Mouse (Mus musculus): ENCODE data around the gene Srsf1. TPM values are rescaled to one million over a fixed set of nuclear protein-coding genes. Genes with fewer than 3 reads are reported as not detected.

Gene Srsf1
- polyA plus RNA-seq (2012), result 15.5 and 18.3 TPM in 2 replicates

- Histone ChIP-seq H3K27me3 (ENCODE audit: control insufficient read depth) (no peaks in the 10 kb centered on the region), H3K4me1 (ENCODE audit: control insufficient read depth) (peaks cover 35% of the 10 kb centered on the region), H3K4me3 (replicated peaks) (peak within 1 kb of the TSS; percentile 100), H3K9me3 (ENCODE audit: control insufficient read depth, low read length) (no peaks in the 10 kb centered on the region), H3K36me3 (ENCODE audit: control insufficient read depth) (peaks cover 41% of the 10 kb centered on the region)
- TF ChIP-seq TAL1 (IDR thresholded peaks at IDR 0.05; ENCODE audit: low read length), result no peak
- peak; percentile 76 for TF ChIP-seq GATA1 (IDR thresholded peaks at IDR 0.05; ENCODE audit: low read length)
Observed at GRCm38 (mm10) chr11:88046944-88047794, at the start of gene Srsf1. Gene Srsf1, plus strand, starts transcription at chr11:88047373.

GRCm38 (mm10) chr11:87999751-88000150 lies 47.4 kb upstream of the Srsf1 start:
- Histone ChIP-seq H3K4me1 (ENCODE audit: control insufficient read depth) (no peaks in the 10 kb centered on the region), H3K9me3 (ENCODE audit: control insufficient read depth, low read length) (no peaks in the 10 kb centered on the region), H3K27me3 (ENCODE audit: control insufficient read depth) (no peaks in the 10 kb centered on the region), H3K36me3 (ENCODE audit: control insufficient read depth) (no peaks in the 10 kb centered on the region), H3K4me3 (replicated peaks) (no peak overlapping the region)
- TF ChIP-seq TAL1 (IDR thresholded peaks at IDR 0.05; ENCODE audit: low read length) (no peak), GATA1 (IDR thresholded peaks at IDR 0.05; ENCODE audit: low read length) (no peak)

- Histone ChIP-seq H3K4me3 (replicated peaks) (no peak overlapping the region), H3K4me1 (ENCODE audit: control insufficient read depth) (no peaks in the 10 kb centered on the region), H3K36me3 (ENCODE audit: control insufficient read depth) (no peaks in the 10 kb centered on the region), H3K9me3 (ENCODE audit: control insufficient read depth, low read length) (no peaks in the 10 kb centered on the region), H3K27me3 (ENCODE audit: control insufficient read depth) (no peaks in the 10 kb centered on the region)
- no peak for TF ChIP-seq GATA1 (IDR thresholded peaks at IDR 0.05; ENCODE audit: low read length)
- no peak for TF ChIP-seq TAL1 (IDR thresholded peaks at IDR 0.05; ENCODE audit: low read length)
Observed at GRCm38 (mm10) chr11:88002738-88003137, 44.4 kb upstream of the Srsf1 start.

- TF ChIP-seq TAL1 (IDR thresholded peaks at IDR 0.05; ENCODE audit: low read length) (no peak), GATA1 (IDR thresholded peaks at IDR 0.05; ENCODE audit: low read length) (no peak)
- Histone ChIP-seq H3K4me1 (ENCODE audit: control insufficient read depth) (no peaks in the 10 kb centered on the region), H3K4me3 (replicated peaks) (no peak overlapping the region), H3K9me3 (ENCODE audit: control insufficient read depth, low read length) (no peaks in the 10 kb centered on the region), H3K36me3 (ENCODE audit: control insufficient read depth) (no peaks in the 10 kb centered on the region), H3K27me3 (ENCODE audit: control insufficient read depth) (no peaks in the 10 kb centered on the region)
Observed at GRCm38 (mm10) chr11:88004123-88004522, 43.0 kb upstream of the Srsf1 start.

- H3K9me3 ChIP-seq (ENCODE audit: control insufficient read depth, low read length), result no peaks in the 10 kb centered on the region
- no peaks in the 10 kb centered on the region for H3K36me3 ChIP-seq (ENCODE audit: control insufficient read depth)
- H3K4me3 ChIP-seq (replicated peaks), result no peak overlapping the region
- no peak for TF ChIP-seq GATA1 (IDR thresholded peaks at IDR 0.05; ENCODE audit: low read length)
- TF ChIP-seq TAL1 (IDR thresholded peaks at IDR 0.05; ENCODE audit: low read length), result no peak
- peaks cover 9% of the 10 kb centered on the region for H3K27me3 ChIP-seq (ENCODE audit: control insufficient read depth)
- no peaks in the 10 kb centered on the region for H3K4me1 ChIP-seq (ENCODE audit: control insufficient read depth)
Observed at GRCm38 (mm10) chr11:88008641-88009040, 38.5 kb upstream of the Srsf1 start.

GRCm38 (mm10) chr11:88009542-88010190 lies 37.5 kb upstream of the Srsf1 start:
- no peaks in the 10 kb centered on the region for H3K9me3 ChIP-seq (ENCODE audit: control insufficient read depth, low read length)
- TF ChIP-seq GATA1 (IDR thresholded peaks at IDR 0.05; ENCODE audit: low read length) (no peak), TAL1 (IDR thresholded peaks at IDR 0.05; ENCODE audit: low read length) (no peak)
- no peak overlapping the region for H3K4me3 ChIP-seq (replicated peaks)
- H3K27me3 ChIP-seq (ENCODE audit: control insufficient read depth), result peaks cover 9% of the 10 kb centered on the region
- H3K4me1 ChIP-seq (ENCODE audit: control insufficient read depth), result no peaks in the 10 kb centered on the region
- H3K36me3 ChIP-seq (ENCODE audit: control insufficient read depth), result no peaks in the 10 kb centered on the region

GRCm38 (mm10) chr11:88011208-88011913 lies 35.8 kb upstream of the Srsf1 start:
- no peak overlapping the region for H3K4me3 ChIP-seq (replicated peaks)

GRCm38 (mm10) chr11:88011914-88012419 lies 35.2 kb upstream of the Srsf1 start:
- no peaks in the 10 kb centered on the region for H3K36me3 ChIP-seq (ENCODE audit: control insufficient read depth)
- H3K4me3 ChIP-seq (replicated peaks), result no peak overlapping the region
- TF ChIP-seq GATA1 (IDR thresholded peaks at IDR 0.05; ENCODE audit: low read length) (no peak), TAL1 (IDR thresholded peaks at IDR 0.05; ENCODE audit: low read length) (no peak)
- peaks cover 9% of the 10 kb centered on the region for H3K27me3 ChIP-seq (ENCODE audit: control insufficient read depth)
- H3K4me1 ChIP-seq (ENCODE audit: control insufficient read depth), result no peaks in the 10 kb centered on the region
- no peaks in the 10 kb centered on the region for H3K9me3 ChIP-seq (ENCODE audit: control insufficient read depth, low read length)

More at GRCm38 (mm10) chr11:88011208-88011913, 35.8 kb upstream of the Srsf1 start:
- TF ChIP-seq TAL1 (IDR thresholded peaks at IDR 0.05; ENCODE audit: low read length) (no peak), GATA1 (IDR thresholded peaks at IDR 0.05; ENCODE audit: low read length) (no peak)
- Histone ChIP-seq H3K4me1 (ENCODE audit: control insufficient read depth) (no peaks in the 10 kb centered on the region), H3K36me3 (ENCODE audit: control insufficient read depth) (no peaks in the 10 kb centered on the region), H3K9me3 (ENCODE audit: control insufficient read depth, low read length) (no peaks in the 10 kb centered on the region), H3K27me3 (ENCODE audit: control insufficient read depth) (peaks cover 9% of the 10 kb centered on the region)

All from erythroblast, embryonic 14.5 days (primary cell).